ENCODE assay signal across 9 mouse cellular contexts in the genomic region with DNA sequence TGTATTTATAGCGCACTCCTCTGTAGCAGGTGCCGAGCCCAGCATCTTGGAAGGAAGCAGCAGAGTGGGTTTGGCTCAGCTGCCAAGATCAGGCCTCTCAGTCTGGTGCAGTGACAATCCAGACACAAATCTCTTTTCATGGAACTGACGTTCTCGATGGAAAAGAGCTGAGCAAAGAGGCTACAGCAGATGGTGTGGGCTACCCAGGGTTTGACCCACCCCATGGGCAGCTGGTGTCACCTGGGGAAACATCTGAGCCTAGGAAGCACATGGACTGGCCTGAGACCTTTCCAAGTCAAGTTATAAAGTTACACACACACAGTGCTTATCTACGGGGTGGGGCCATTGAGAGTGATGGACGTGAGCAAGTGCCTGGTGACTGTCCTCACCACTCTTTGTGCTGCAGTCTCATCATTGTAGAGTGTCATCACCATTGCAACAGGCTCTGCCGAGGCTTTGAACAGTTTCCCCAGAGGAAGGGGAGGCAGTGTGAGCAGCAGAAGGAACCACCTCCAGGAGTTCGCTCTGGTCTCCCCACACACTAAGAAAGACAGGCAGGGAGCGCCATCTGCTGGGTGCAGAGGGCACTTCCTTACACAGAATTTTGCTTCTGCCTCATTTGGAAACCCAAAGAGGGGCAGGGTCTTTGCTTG. TPM values are rescaled to one million over a fixed set of nuclear protein-coding genes. Genes with fewer than 3 reads are reported as not detected.
DNase-seq lines count a peak whose midpoint lies in the region; ATAC-seq and TF ChIP-seq lines count a peak whose summit lies in the region.
"Had no signal": no experiment of that assay in that cellular context is flagged by ENCODE, and none has a peak within 500 bp of the region (broad histone marks: within the 10 kb centered on the region; RNA-seq: fewer than 3 reads in every experiment).

No protein-coding gene starts in this region.

- H3K4me2 ChIP-seq in CH12.LX (ENCODE audit: insufficient read depth, low read depth, poor library complexity, severe bottlenecking) = peak overlapping the region; percentile 2; the same call in 1 of the 2 replicates
- no peak overlapping the region for H3K4me2 ChIP-seq in forebrain, embryonic 12.5 days
- H3K4me2 ChIP-seq in heart, embryonic 16.5 days (ENCODE audit: low read depth, low read length) = no peak overlapping the region
- peak overlapping the region; percentile 25 for H3K4me2 ChIP-seq in liver, embryonic 14.5 days (ENCODE audit: low read depth)
- H3K4me2 ChIP-seq in neural tube, embryonic 11.5 days (ENCODE audit: low read depth) = no peak overlapping the region
- peak overlapping the region; percentile 23; the same call in 1 of the 2 replicates for H3K4me2 ChIP-seq in stomach, embryonic 16.5 days (ENCODE audit: low read depth, low read length)

- H3K9me3 ChIP-seq in CH12.LX (replicated peaks; ENCODE audit: low read length) = no peaks in the 10 kb centered on the region
- no peaks in the 10 kb centered on the region for H3K9me3 ChIP-seq in forebrain, embryonic 12.5 days
- H3K9me3 ChIP-seq in heart, embryonic 16.5 days (replicated peaks; ENCODE audit: control insufficient read depth, low read length) = no peaks in the 10 kb centered on the region
- no peaks in the 10 kb centered on the region for H3K9me3 ChIP-seq in liver, embryonic 14.5 days (ENCODE audit: control insufficient read depth, low read length)
- no peaks in the 10 kb centered on the region for H3K9me3 ChIP-seq in neural tube, embryonic 11.5 days (ENCODE audit: control insufficient read depth, low read length)
- no peaks in the 10 kb centered on the region for H3K9me3 ChIP-seq in stomach, embryonic 16.5 days (replicated peaks; ENCODE audit: control insufficient read depth, low read length)

- peak; percentile 89 for DNase-seq in CH12.LX (ENCODE audit: extremely low read depth)
- peak; percentile 69 for DNase-seq in c-Kit-positive CD71-positive TER-119-negative erythroid progenitor cells, embryonic 14.5 days (ENCODE audit: low read depth)
- DNase-seq in kidney, postnatal 25 days = peak; percentile 75 to 84
- DNase-seq in liver, embryonic 14.5 days (ENCODE audit: low read depth in 3 of 3, low spot score in 3 of 3) = peak; percentile 41 to 69 (median 45)
- peak; percentile 84 for DNase-seq in neural tube, embryonic 11.5 days (ENCODE audit: low spot score)

- H3K4me1 ChIP-seq in CH12.LX (ENCODE audit: control insufficient read depth in 1 of 2, insufficient read depth in 2 of 2) = peaks cover 33 to 58% of the 10 kb centered on the region in 2 experiments
- H3K4me1 ChIP-seq in forebrain, embryonic 12.5 days = peaks cover 31% of the 10 kb centered on the region
- peaks cover 45% of the 10 kb centered on the region for H3K4me1 ChIP-seq in heart, embryonic 16.5 days (ENCODE audit: control insufficient read depth, insufficient read depth, low read length)
- peaks cover 4 to 7% of the 10 kb centered on the region in 2 experiments for H3K4me1 ChIP-seq in liver, embryonic 14.5 days (replicated peaks; ENCODE audit: control insufficient read depth in 2 of 2, insufficient read depth in 2 of 2, low read length in 1 of 2)
- H3K4me1 ChIP-seq in neural tube, embryonic 11.5 days (ENCODE audit: control insufficient read depth, insufficient read depth, low read length) = peaks cover 5% of the 10 kb centered on the region
- peaks cover 3% of the 10 kb centered on the region for H3K4me1 ChIP-seq in stomach, embryonic 16.5 days (ENCODE audit: control insufficient read depth, insufficient read depth, low read length)

- peaks cover 40 to 91% of the 10 kb centered on the region in 2 experiments for H3K36me3 ChIP-seq in CH12.LX (replicated peaks in 1 of 2; ENCODE audit: control insufficient read depth in 1 of 2, insufficient read depth in 1 of 2, low read length in 1 of 2)
- H3K36me3 ChIP-seq in forebrain, embryonic 12.5 days (replicated peaks) = peaks cover 18% of the 10 kb centered on the region; the same call in 1 of the 2 replicates
- H3K36me3 ChIP-seq in heart, embryonic 16.5 days (ENCODE audit: control insufficient read depth, insufficient read depth) = peaks cover 9% of the 10 kb centered on the region
- peaks cover 2% of the 10 kb centered on the region; the same call in 1 of the 2 replicates for H3K36me3 ChIP-seq in liver, embryonic 14.5 days (replicated peaks; ENCODE audit: control insufficient read depth, insufficient read depth, low read depth)
- no peaks in the 10 kb centered on the region for H3K36me3 ChIP-seq in neural tube, embryonic 11.5 days (ENCODE audit: control insufficient read depth, insufficient read depth, low read length)
- peaks cover 4% of the 10 kb centered on the region; the same call in 1 of the 2 replicates for H3K36me3 ChIP-seq in stomach, embryonic 16.5 days (ENCODE audit: control insufficient read depth, insufficient read depth, low read length)

- TF ChIP-seq POLR2A in CH12.LX (IDR thresholded peaks at IDR 0.05; ENCODE audit: low read depth, low read length) = no peak; the same call in 1 of the 2 replicates

- no peak overlapping the region for H3K9ac ChIP-seq in CH12.LX (ENCODE audit: insufficient read depth, low read depth)
- no peak overlapping the region for H3K9ac ChIP-seq in forebrain, embryonic 12.5 days
- peak overlapping the region; percentile 30; the same call in 1 of the 2 replicates for H3K9ac ChIP-seq in heart, embryonic 16.5 days (ENCODE audit: low read length)
- no peak overlapping the region; the same call in 1 of the 2 replicates for H3K9ac ChIP-seq in liver, embryonic 14.5 days (replicated peaks)
- no peak overlapping the region for H3K9ac ChIP-seq in neural tube, embryonic 11.5 days (ENCODE audit: low read length)
- H3K9ac ChIP-seq in stomach, embryonic 16.5 days (ENCODE audit: low read length) = no peak overlapping the region; the same call in 1 of the 2 replicates

- no peak for TF ChIP-seq EP300 in CH12.LX (IDR thresholded peaks at IDR 0.05; ENCODE audit: low read length)
- no peak for TF ChIP-seq EP300 in liver, embryonic 14.5 days (IDR thresholded peaks at IDR 0.05; ENCODE audit: low read depth)

- dilution Hi-C loops in CH12.LX (cut with MboI; ENCODE audit: extremely low pct_ligation_motif_present, extremely low pct_unique_long_range_greater_than_20kb, low sequenced_read_pairs) = no loop called here

- peaks cover 56% of the 10 kb centered on the region for H3K79me2 ChIP-seq in CH12.LX (replicated peaks; ENCODE audit: control insufficient read depth, extremely low read depth, insufficient read depth, poor library complexity, severe bottlenecking)

- H3K27ac ChIP-seq in CH12.LX (ENCODE audit: insufficient read depth, low read depth) = peak overlapping the region; percentile 69
- H3K27ac ChIP-seq in forebrain, embryonic 12.5 days = no peak overlapping the region
- peak overlapping the region; percentile 79 for H3K27ac ChIP-seq in heart, embryonic 16.5 days (ENCODE audit: low read length)
- H3K27ac ChIP-seq in liver, embryonic 14.5 days = no peak overlapping the region; the same call in 1 of the 2 replicates
- H3K27ac ChIP-seq in neural tube, embryonic 11.5 days (ENCODE audit: low read depth, low read length) = no peak overlapping the region
- H3K27ac ChIP-seq in stomach, embryonic 16.5 days (ENCODE audit: low read length) = no peak overlapping the region
- H3K27ac ChIP-seq: macrophage had no signal

- peak; percentile 71 for ATAC-seq in forebrain, embryonic 12.5 days (ENCODE audit: low FRiP score)
- ATAC-seq in heart, embryonic 16.5 days (replicated peaks; ENCODE audit: extremely low read depth, insufficient read depth, low FRiP score) = peak; percentile 66
- peak; percentile 76 for ATAC-seq in liver, embryonic 14.5 days (ENCODE audit: insufficient read depth)
- ATAC-seq in neural tube, embryonic 11.5 days (ENCODE audit: insufficient read depth, low FRiP score, low TSS enrichment) = peak; percentile 56
- peak; percentile 70 for ATAC-seq in stomach, embryonic 16.5 days (ENCODE audit: insufficient read depth, low FRiP score)

- in situ Hi-C loops in CH12.LX (cut with MboI; ENCODE audit: low pct_ligation_motif_present, low pct_unique_long_range_greater_than_20kb, low sequenced_read_pairs) = loop anchor here (5.0 kb wide), 2 partner anchors 72 to 112 kb away; partner anchors contain the start of gene Serinc3

- TF ChIP-seq CTCF in CH12.LX (conservative IDR thresholded peaks at IDR 0.05 in 1 of 2, IDR thresholded peaks at IDR 0.05 in 1 of 2; ENCODE audit: low read depth in 2 of 2, low read length in 2 of 2) = peak; percentile 74 to 92
- TF ChIP-seq CTCF in liver, embryonic 14.5 days (IDR thresholded peaks at IDR 0.05; ENCODE audit: low read depth) = peak; percentile 96

- H3K27me3 ChIP-seq in CH12.LX (replicated peaks) = no peaks in the 10 kb centered on the region
- no peaks in the 10 kb centered on the region for H3K27me3 ChIP-seq in forebrain, embryonic 12.5 days
- no peaks in the 10 kb centered on the region for H3K27me3 ChIP-seq in heart, embryonic 16.5 days (ENCODE audit: control insufficient read depth, insufficient read depth, low read length)
- no peaks in the 10 kb centered on the region for H3K27me3 ChIP-seq in liver, embryonic 14.5 days (ENCODE audit: control insufficient read depth, insufficient read depth, low read length)
- no peaks in the 10 kb centered on the region for H3K27me3 ChIP-seq in neural tube, embryonic 11.5 days (ENCODE audit: control insufficient read depth, insufficient read depth, low read length)
- no peaks in the 10 kb centered on the region for H3K27me3 ChIP-seq in stomach, embryonic 16.5 days (ENCODE audit: control insufficient read depth, insufficient read depth, low read length)

- peak; percentile 99 for TF ChIP-seq RAD21 in CH12.LX (IDR thresholded peaks at IDR 0.05; ENCODE audit: low read depth, low read length)

- 52% methylated on average over 9 of the region's 9 CpGs for WGBS in forebrain, embryonic 12.5 days
- 20% methylated on average over 9 of the region's 9 CpGs for WGBS in heart, embryonic 16.5 days
- WGBS in liver, embryonic 14.5 days (ENCODE audit: insufficient replicate concordance) = 31% methylated on average over 9 of the region's 9 CpGs
- WGBS in neural tube, embryonic 11.5 days = 38% methylated on average over 9 of the region's 9 CpGs
- 32% methylated on average over 9 of the region's 9 CpGs for WGBS in stomach, embryonic 16.5 days

- no peak overlapping the region for H3K4me3 ChIP-seq in CH12.LX (replicated peaks in 1 of 3; ENCODE audit: low read depth in 2 of 3, low read length in 2 of 3, poor library complexity in 1 of 3)
- H3K4me3 ChIP-seq in forebrain, embryonic 12.5 days (replicated peaks) = no peak overlapping the region
- H3K4me3 ChIP-seq in heart, embryonic 16.5 days (ENCODE audit: low read length) = no peak overlapping the region
- peak overlapping the region in 1 of 2 experiments; percentile 15; a peak in 1 of 4 replicates for H3K4me3 ChIP-seq in liver, embryonic 14.5 days (ENCODE audit: insufficient read depth in 1 of 2, low read depth in 2 of 2, low read length in 2 of 2)
- H3K4me3 ChIP-seq in neural tube, embryonic 11.5 days (ENCODE audit: low read depth, low read length) = no peak overlapping the region
- H3K4me3 ChIP-seq in stomach, embryonic 16.5 days (replicated peaks; ENCODE audit: low read length) = no peak overlapping the region

RNA-seq across cellular contexts. Expression of gene Ada, which starts 31.0 kb away (rescaled TPM):
- 18.0 and 23.4 TPM in 2 replicates for total RNA-seq in CH12.LX (2012; rRNA removed)
- total RNA-seq in CH12.LX (2014; rRNA removed) = 21.8 and 24.0 TPM in 2 replicates
- 19.9 and 21.1 TPM in 2 replicates for polyA plus RNA-seq in CH12.LX (2012; ENCODE audit: insufficient read length, low read depth)
- 7.3 and 7.9 TPM in 2 replicates for polyA plus RNA-seq in forebrain, embryonic 12.5 days (2016; fragmentation: Nextera tagmentation; extraction: Ambion mirVana)
- 5.9 and 10.9 TPM in 2 replicates for polyA plus RNA-seq in heart, embryonic 16.5 days (2015; fragmentation: Nextera tagmentation; extraction: Ambion mirVana)
- 1.7 and 2.9 TPM in 2 replicates for polyA plus RNA-seq in liver, embryonic 14.5 days (2012; rRNA removed)
- 3.8 and 4.1 TPM in 2 replicates for polyA plus RNA-seq in liver, embryonic 14.5 days (2014; fragmentation: Nextera tagmentation; extraction: Ambion mirVana)
- polyA plus RNA-seq in neural tube, embryonic 11.5 days (2014; fragmentation: Nextera tagmentation; extraction: Ambion mirVana) = 5.1 and 8.6 TPM in 2 replicates
- 5.2 and 5.4 TPM in 2 replicates for polyA plus RNA-seq in stomach, embryonic 16.5 days (2015; fragmentation: Nextera tagmentation; extraction: Ambion mirVana)

Comparison
In these comparisons a context has a peak if more than half of its experiments do, and no peak if none do; other contexts are left out.
1. H3K27ac ChIP-seq: peak in CH12.LX (single experiment) and heart, embryonic 16.5 days (single experiment); none in forebrain, embryonic 12.5 days (single experiment), liver, embryonic 14.5 days (single experiment), neural tube, embryonic 11.5 days (single experiment) and stomach, embryonic 16.5 days (single experiment).
2. H3K4me2 ChIP-seq: peak in CH12.LX (single experiment), liver, embryonic 14.5 days (single experiment) and stomach, embryonic 16.5 days (single experiment); none in forebrain, embryonic 12.5 days (single experiment), heart, embryonic 16.5 days (single experiment) and neural tube, embryonic 11.5 days (single experiment).
3. Peak in every context shown above with its lines, with median percentiles within 50 percentile points of each other: DNase-seq and ATAC-seq.